In genomic region chr9:70257289-70258101, GRCm38 (mm10) we compare ENCODE assay signal across 8 mouse cellular contexts. TPM values are rescaled to one million over a fixed set of nuclear protein-coding genes. Genes with fewer than 3 reads are reported as not detected.
DNase-seq lines count a peak whose midpoint lies in the region; TF ChIP-seq lines count a peak whose summit lies in the region.

No protein-coding gene starts in this region.

- no peak for TF ChIP-seq CTCF in spleen, adult 2 months (IDR thresholded peaks at IDR 0.05; ENCODE audit: extremely low read depth, insufficient read depth, insufficient read length, insufficient replicate concordance)

- no peaks in the 10 kb centered on the region for H3K36me3 ChIP-seq in spleen, adult 2 months (ENCODE audit: control insufficient read depth, insufficient read depth, low read length)
- no peaks in the 10 kb centered on the region for H3K36me3 ChIP-seq in splenic B cell, adult 2 months (ENCODE audit: control insufficient read depth, insufficient read depth, low read length, poor library complexity, severe bottlenecking)

- DNase-seq in spleen, adult 2 months (ENCODE audit: low read depth in 1 of 2, low spot score in 2 of 2): peak in 1 of 2 experiments; percentile 47
- DNase-seq in spleen, postnatal 4 days (ENCODE audit: low spot score in 2 of 2): no peak
- peak; percentile 82 for DNase-seq in embryo, embryonic 11 days
- peak; percentile 70 to 73 for DNase-seq in kidney, postnatal 36 days
- peak; percentile 79 for DNase-seq in splenic B cell, adult 2 months (ENCODE audit: low read depth, low spot score)
- DNase-seq in frontal cortex, postnatal 14 days (ENCODE audit: low spot score in 2 of 2): no peak
- DNase-seq in cerebellum, adult 9-10 months: no peak
- no peak for DNase-seq in right cerebral cortex, postnatal 36 days (ENCODE audit: low spot score in 2 of 2)

- no peaks in the 10 kb centered on the region for H3K27me3 ChIP-seq in spleen, adult 2 months (ENCODE audit: control insufficient read depth, insufficient read depth, low read length)
- no peaks in the 10 kb centered on the region for H3K27me3 ChIP-seq in splenic B cell, adult 2 months (ENCODE audit: control insufficient read depth, insufficient read depth, low read length, poor library complexity, severe bottlenecking)

- WGBS in spleen, adult 2 months: 40% methylated on average over 13 of the region's 13 CpGs

- H3K4me1 ChIP-seq in spleen, adult 2 months (ENCODE audit: control insufficient read depth, insufficient read depth, insufficient read length): peaks cover 40% of the 10 kb centered on the region

- no peak for TF ChIP-seq POLR2A in spleen, adult 2 months (IDR thresholded peaks at IDR 0.05; ENCODE audit: low read depth, low read length)

- H3K4me3 ChIP-seq in spleen, adult 2 months (ENCODE audit: extremely low read depth, insufficient read depth, insufficient read length): no peak overlapping the region

- H3K27ac ChIP-seq in spleen, adult 2 months (ENCODE audit: insufficient read depth, low read length): peak overlapping the region; percentile 70

RNA-seq across cellular contexts. Expression of gene Myo1e, which starts 50.3 kb away (rescaled TPM):
- polyA plus RNA-seq in spleen, adult 2 months (2012; rRNA removed): 15.4 and 16.6 TPM in 2 replicates

Comparison
In these comparisons a context has a peak if more than half of its experiments do, and no peak if none do; other contexts are left out.
1. DNase-seq: peak in embryo, embryonic 11 days (single experiment), kidney, postnatal 36 days (2 of 2) and splenic B cell, adult 2 months (single experiment); none in spleen, postnatal 4 days (0 of 2), frontal cortex, postnatal 14 days (0 of 2), cerebellum, adult 9-10 months (single experiment) and right cerebral cortex, postnatal 36 days (0 of 2).